Mouse (Mus musculus) liver, adult 2 months (tissue): ENCODE measurements around the gene Dohh.
A peak's percentile ranks its signal among the peaks of the same experiment; 100 is the strongest.

Experiments used
- CTCF ChIP-seq: fragments of 200-500 bp; IDR thresholded peaks from 2 replicates; pipeline ENCODE4 v1.5.1; 2011; ENCODE audit warnings: low read depth, low read length, control low read depth
- POLR2A ChIP-seq: fragments of 200-500 bp; IDR thresholded peaks from 2 replicates; pipeline ENCODE4 v1.6.1; 2011; ENCODE audit warnings: low read length, control low read depth; ENCODE audit not compliant: insufficient read depth; ENCODE audit errors: extremely low read depth

GRCm38 (mm10) chr10:81356991-81357844 is 27.0 kb upstream of the Dohh start, which contains the start of gene Mfsd12:
- no peak for TF ChIP-seq CTCF
- TF ChIP-seq POLR2A: peak; percentile 61; the same call in 1 of the 2 replicates
